Mouse (Mus musculus): ENCODE measurements at regions not wholly inside any gene's neighbourhood (a gene's known extent, or its start where the extent isn't known, plus 50 kb on each side); places are given as distances from the start of the nearest gene placed in this dataset.

DNA sequence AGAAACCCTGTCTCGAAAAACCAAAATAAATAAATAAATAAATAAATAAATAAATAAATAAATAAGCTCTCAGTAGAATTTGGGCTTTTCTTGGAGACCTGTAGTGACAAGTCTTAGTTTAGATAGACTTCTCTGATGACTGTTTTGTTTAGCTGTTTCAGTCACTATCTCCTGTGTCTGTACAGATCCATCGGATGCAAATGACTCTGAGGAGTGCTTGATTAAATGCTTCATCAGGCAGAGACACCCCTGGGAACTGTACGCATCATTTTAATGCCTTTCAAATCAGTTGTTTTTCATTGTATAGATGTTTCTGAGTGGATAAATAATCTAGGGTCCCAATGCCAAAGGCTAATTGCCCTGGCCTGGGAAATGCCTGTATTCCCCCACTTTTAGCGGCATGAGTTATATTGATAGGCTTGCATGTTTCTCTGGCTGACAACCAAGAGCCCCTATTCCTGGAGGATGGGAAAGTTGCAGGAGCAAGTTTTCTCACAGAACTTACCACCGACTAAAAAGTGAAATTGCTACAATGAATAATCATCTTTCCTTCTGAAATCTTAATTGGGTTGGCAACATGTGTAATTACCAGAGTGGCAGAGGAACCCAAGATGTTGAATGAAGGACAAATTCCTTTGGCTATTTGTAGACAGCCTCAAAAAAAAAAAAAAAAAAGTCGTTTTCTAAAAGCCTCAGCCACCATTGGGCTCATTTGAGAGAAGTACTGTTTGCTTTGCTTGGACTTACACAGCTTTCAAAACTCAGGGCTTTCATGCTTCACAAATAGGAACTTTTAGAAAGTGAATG is 245.7 kb upstream of the Xrcc4 start:
- peak; percentile 92 for DNase-seq (ENCODE audit: low read depth)
- TF ChIP-seq POLR2A (IDR thresholded peaks at IDR 0.05; ENCODE audit: borderline replicate concordance, extremely low read depth, insufficient read depth, insufficient read length, poor library complexity, severe bottlenecking) (no peak), CTCF (IDR thresholded peaks at IDR 0.05; ENCODE audit: borderline replicate concordance, extremely low read depth, insufficient read depth, insufficient read length) (no peak)

DNA sequence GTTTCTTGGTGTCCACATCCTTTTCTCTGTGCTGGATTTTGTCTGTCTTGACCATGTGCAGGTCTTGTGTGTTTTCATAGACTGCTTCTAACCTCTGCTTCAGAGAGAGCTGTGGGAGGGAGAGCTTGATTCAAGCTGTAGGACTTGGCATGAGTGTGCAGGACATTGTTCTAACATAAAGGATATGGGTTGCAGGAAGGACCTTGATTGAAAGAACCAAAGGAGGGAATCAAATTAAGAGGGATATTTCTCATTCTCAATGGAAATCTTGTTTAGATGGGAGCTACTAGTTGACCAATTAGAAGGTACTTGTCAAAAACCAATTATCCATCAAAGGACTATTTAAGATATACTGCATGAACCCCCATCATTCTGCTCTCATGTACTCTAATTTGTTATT is 244.9 kb upstream of the Xrcc4 start:
- TF ChIP-seq CTCF (IDR thresholded peaks at IDR 0.05; ENCODE audit: borderline replicate concordance, extremely low read depth, insufficient read depth, insufficient read length) (no peak), POLR2A (IDR thresholded peaks at IDR 0.05; ENCODE audit: borderline replicate concordance, extremely low read depth, insufficient read depth, insufficient read length, poor library complexity, severe bottlenecking) (no peak)
- peak; percentile 84 for DNase-seq (ENCODE audit: low read depth)

DNA sequence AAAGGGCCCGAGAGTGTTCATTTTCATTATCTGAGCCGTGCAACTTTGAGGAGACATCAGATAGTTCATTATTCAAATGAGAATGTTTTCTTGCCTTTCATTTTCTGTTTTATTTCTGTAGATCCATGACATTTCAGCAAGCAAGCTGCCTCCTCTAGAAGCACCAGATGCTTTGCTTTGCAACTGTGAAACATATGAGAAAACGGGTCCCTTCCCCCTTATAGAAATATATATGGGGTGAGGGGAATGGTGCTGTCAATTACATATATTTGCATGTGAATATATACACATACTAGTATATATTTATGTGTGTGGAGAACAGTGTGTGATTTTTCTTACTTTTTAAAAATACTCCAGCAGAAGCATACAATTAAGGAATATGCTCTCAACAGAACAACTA is 235.8 kb upstream of the Xrcc4 start:
- peak; percentile 68 for DNase-seq (ENCODE audit: low read depth)
- no peak for TF ChIP-seq CTCF (IDR thresholded peaks at IDR 0.05; ENCODE audit: borderline replicate concordance, extremely low read depth, insufficient read depth, insufficient read length)
- no peak for TF ChIP-seq POLR2A (IDR thresholded peaks at IDR 0.05; ENCODE audit: borderline replicate concordance, extremely low read depth, insufficient read depth, insufficient read length, poor library complexity, severe bottlenecking)

DNA sequence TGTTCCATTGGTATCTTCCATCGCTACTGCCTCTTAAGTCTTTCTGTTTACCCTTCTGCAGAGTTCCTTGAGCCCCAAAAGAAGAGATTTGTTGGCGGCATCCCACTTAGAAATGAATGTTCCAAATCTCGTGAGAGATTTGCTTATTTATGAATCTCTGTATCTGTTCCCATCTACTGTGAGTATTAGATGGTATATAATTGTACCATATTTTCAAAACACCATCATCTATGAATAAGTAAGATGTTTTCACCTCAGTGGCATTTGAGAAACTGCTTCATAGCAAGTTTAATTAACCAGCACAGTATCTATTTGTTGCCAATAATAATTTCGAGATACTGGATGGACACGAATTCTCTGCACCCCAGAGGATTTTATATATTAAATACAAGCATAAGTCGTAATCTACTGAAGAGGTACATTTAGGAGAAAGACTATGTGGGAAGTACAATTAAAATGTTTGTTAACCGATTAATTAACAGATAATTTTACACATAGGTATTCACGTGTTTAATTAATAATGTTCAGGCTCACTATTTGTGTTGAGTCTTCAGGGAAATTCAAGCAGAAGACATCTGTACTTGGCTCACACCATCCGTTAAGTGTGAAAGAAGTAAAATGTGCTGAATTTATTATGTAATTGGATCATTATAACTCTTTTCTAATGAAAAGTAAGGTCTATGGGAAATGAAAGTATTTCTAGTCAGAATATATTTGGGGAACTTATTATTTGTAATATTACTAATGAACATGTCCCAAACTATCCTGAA is 224.0 kb upstream of the Xrcc4 start:
- DNase-seq (ENCODE audit: low read depth): peak; percentile 56
- TF ChIP-seq CTCF (IDR thresholded peaks at IDR 0.05; ENCODE audit: borderline replicate concordance, extremely low read depth, insufficient read depth, insufficient read length) (no peak), POLR2A (IDR thresholded peaks at IDR 0.05; ENCODE audit: borderline replicate concordance, extremely low read depth, insufficient read depth, insufficient read length, poor library complexity, severe bottlenecking) (no peak)

DNA sequence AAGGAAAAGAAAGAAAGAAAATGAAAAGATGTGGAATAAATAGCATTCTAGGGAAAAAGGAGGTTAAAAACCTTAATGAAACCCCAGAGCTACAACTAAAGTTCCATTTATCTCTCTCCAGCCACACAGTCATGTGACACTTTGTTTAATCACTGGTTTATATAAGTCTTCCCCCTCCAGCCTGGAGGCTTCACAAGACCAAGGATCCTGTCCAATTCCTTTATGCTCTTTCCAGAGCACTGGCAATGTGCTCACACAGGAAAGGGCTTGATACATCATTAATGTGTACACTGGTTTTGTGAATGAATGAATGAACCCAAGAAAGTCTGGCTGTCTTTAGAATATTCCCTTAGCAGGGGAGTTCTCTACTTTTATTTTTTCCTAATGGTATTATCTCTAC is 221.1 kb upstream of the Xrcc4 start:
- TF ChIP-seq POLR2A (IDR thresholded peaks at IDR 0.05; ENCODE audit: borderline replicate concordance, extremely low read depth, insufficient read depth, insufficient read length, poor library complexity, severe bottlenecking) (no peak), CTCF (IDR thresholded peaks at IDR 0.05; ENCODE audit: borderline replicate concordance, extremely low read depth, insufficient read depth, insufficient read length) (no peak)
- peak; percentile 84 for DNase-seq (ENCODE audit: low read depth)

DNA sequence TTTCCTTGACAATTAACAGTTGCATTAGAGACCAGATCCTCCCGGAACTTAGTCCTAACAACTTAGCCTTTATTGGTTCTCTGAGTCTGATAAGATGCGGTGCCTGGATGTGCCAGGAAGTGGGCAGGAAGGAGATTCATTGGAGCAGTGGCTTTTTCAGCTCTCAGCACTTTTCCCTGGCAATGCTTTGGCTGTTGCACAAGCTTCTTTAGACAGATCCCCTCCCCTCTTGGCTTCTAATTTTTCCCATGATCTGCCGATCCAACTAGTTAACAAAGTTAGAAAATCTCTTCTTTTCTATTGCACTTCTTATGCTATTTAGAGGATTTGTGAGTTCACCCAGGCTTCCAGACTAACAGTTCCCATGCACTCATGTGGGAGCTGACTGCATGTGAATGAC is 211.1 kb upstream of the Xrcc4 start:
- DNase-seq (ENCODE audit: low read depth): no peak
- TF ChIP-seq CTCF (IDR thresholded peaks at IDR 0.05; ENCODE audit: borderline replicate concordance, extremely low read depth, insufficient read depth, insufficient read length): no peak
- TF ChIP-seq POLR2A (IDR thresholded peaks at IDR 0.05; ENCODE audit: borderline replicate concordance, extremely low read depth, insufficient read depth, insufficient read length, poor library complexity, severe bottlenecking): no peak

DNA sequence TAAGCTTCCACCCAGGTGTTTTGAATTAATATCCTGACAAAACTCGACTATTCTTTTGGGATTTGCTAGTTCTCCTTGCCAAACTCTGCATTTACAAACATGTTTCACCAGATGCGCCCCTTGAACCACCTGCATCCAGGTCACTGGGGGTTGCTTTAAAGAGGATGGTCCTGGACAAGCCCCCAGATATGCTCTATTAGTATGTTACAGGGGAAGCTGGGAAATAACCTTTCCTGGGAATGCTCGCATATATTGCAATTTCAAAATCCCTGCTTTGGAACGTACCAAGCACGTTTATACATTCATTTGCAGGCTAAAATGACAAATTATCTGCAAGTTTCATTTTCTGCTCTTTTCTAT is 205.2 kb upstream of the Xrcc4 start:
- TF ChIP-seq CTCF (IDR thresholded peaks at IDR 0.05; ENCODE audit: borderline replicate concordance, extremely low read depth, insufficient read depth, insufficient read length) (no peak), POLR2A (IDR thresholded peaks at IDR 0.05; ENCODE audit: borderline replicate concordance, extremely low read depth, insufficient read depth, insufficient read length, poor library complexity, severe bottlenecking) (no peak)
- no peak for DNase-seq (ENCODE audit: low read depth)

DNA sequence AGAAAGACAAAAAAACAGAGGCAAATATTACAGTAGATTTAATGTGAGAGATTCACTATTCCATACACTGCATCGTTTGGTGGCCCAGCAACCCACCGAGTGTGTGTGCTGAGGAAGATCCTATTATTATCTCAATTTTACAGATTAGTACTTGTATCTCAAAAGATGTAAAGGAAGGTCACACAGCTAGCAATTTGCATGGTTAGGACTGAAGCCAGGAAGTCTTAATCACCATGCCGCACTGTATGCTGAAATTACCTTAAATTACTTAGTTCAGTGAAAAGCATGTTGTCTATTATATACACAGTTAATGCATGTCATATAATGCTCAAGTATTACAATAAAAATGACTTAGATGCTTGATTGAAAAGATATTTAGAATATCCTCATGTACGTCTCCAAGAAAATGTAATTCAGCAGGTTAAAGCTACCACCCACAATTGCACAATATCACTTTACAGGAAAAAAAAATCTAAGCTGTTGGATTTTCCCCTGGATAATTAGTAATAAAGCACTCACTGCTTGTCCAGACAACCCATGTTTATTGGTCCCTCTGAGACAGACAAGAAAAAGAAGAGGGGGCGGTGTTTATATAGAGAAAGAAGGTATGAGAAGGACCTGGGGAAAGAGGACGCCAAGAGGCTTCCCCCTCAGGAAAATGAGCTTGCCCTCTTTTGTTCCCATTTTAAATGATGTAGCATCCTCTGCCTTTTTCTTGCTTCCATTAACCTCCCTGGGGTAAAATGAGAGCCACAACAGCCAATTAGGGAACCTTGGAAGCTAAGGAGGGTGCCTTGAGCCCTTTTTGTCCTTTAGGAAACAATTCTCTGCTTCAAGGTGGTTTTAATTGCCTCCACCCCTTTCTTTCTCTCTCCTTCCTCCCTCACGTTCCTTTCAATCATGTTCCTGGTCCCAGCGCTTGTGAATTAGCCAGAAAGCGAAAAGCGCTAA is 204.6 kb upstream of the Xrcc4 start:
- no peak for TF ChIP-seq POLR2A (IDR thresholded peaks at IDR 0.05; ENCODE audit: borderline replicate concordance, extremely low read depth, insufficient read depth, insufficient read length, poor library complexity, severe bottlenecking)
- TF ChIP-seq CTCF (IDR thresholded peaks at IDR 0.05; ENCODE audit: borderline replicate concordance, extremely low read depth, insufficient read depth, insufficient read length): no peak
- peak; percentile 90 for DNase-seq (ENCODE audit: low read depth)

DNA sequence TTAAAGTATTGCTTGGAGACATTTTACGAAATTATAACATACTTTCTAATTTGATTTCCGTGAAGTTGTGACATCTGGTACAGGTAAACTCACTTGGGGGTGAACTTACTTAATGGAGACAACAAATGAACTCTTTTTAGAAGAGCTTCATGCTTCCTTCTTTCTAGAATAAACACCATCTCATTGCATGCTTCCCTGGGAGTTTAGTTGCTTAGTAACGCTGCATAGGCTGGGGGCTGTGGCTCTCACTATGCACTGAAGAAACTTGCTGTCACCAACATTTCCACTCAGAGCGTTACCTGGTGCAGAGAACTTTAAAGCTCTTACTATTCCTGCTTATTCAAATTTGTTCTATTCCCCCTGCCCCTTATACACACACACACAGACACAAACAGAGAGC is 203.5 kb upstream of the Xrcc4 start:
- TF ChIP-seq POLR2A (IDR thresholded peaks at IDR 0.05; ENCODE audit: borderline replicate concordance, extremely low read depth, insufficient read depth, insufficient read length, poor library complexity, severe bottlenecking): no peak
- no peak for TF ChIP-seq CTCF (IDR thresholded peaks at IDR 0.05; ENCODE audit: borderline replicate concordance, extremely low read depth, insufficient read depth, insufficient read length)
- DNase-seq (ENCODE audit: low read depth): peak; percentile 69

DNA sequence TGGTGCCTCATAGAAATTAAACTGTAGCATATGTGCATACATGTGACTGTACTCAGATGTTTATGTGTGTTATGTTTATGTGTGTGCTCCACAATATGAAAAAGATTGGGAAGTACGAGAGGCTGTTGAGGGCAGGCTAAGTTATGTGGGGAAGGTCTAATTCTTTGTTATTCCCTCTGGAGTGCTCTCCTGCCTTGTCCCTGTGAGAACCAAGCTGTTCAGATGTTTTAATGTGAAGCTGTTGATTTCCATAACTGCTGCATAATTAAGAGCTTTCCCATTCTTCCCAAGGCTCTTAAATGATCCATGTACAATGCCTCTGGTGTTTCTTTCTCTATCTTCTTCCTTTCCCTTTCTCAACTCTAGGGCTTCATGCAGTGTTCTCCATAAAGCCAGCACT is 202.7 kb upstream of the Xrcc4 start:
- DNase-seq (ENCODE audit: low read depth): peak; percentile 52
- no peak for TF ChIP-seq POLR2A (IDR thresholded peaks at IDR 0.05; ENCODE audit: borderline replicate concordance, extremely low read depth, insufficient read depth, insufficient read length, poor library complexity, severe bottlenecking)
- no peak for TF ChIP-seq CTCF (IDR thresholded peaks at IDR 0.05; ENCODE audit: borderline replicate concordance, extremely low read depth, insufficient read depth, insufficient read length)

DNA sequence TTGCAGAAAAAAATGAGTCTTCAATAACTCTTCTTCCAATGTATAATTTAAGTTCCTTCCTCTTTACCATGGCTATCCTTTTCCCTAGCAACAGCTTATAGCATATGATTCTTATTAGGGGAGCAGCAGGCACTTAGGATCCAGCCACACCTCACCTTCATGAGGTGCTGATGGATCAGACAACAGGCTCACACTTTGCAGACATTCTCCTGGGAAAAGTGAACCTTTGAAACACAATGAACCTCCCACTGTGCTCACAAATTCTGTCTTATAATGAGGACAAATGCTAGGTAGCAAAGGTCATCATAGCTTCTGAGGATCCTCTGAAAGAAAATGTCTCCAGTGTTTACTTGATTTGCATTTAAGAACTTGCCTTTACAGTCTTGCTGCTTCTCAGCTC is 191.6 kb upstream of the Xrcc4 start:
- DNase-seq (ENCODE audit: low read depth): peak; percentile 15

More for the DNA sequence above, 191.6 kb upstream of the Xrcc4 start:
- TF ChIP-seq POLR2A (IDR thresholded peaks at IDR 0.05; ENCODE audit: borderline replicate concordance, extremely low read depth, insufficient read depth, insufficient read length, poor library complexity, severe bottlenecking): no peak
- TF ChIP-seq CTCF (IDR thresholded peaks at IDR 0.05; ENCODE audit: borderline replicate concordance, extremely low read depth, insufficient read depth, insufficient read length): no peak

All from brain, embryonic 14.5 days (tissue).